Mouse (Mus musculus): ENCODE measurements around the gene Dio2.

Gene Dio2

DNA sequence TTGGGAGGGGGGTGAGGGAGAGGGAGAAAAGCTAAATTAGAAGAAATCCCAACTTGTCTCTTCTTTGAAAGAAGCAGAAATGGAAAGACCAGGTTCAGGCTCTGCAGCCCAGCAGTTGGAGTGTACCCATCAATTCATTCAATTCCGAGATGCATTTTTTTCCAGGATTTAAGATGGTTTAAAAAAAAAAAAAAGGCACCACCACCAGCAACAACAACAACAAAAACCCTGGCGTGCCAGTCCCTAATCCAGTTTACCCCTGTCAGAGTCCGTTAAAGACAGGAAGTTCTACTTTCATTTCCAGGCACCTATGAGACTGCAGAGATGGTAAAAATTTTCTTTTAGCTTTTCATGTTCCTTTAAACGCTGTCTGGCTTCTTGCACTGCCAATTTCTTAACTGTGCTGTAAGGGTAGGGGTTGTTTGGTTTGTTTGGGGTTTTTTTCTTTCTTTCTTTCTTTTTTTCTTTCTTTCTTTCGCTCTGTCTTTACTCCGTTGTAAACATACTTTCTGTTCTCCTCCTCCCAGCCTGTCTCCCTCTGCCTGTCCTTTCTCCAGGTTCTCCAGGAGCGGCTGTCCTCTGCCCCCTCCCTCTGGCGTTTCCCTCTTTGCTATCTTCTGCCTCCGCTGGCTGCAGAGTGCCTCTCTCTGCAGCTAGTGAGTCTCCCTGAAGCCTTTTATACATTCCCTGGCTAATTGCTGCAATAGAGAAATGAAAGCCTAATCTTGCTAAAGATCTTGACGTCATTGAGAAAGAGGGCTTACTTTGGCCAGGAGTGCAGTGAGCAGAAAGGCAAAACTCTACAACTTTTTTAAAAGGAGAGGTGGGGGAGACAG, at the start of gene Dio2:
Dio2 (minus strand) TSS at position 51 of the 836 bp plus-strand sequence.
- no peak for DNase-seq (ENCODE audit: low spot score in 2 of 2)

DNA sequence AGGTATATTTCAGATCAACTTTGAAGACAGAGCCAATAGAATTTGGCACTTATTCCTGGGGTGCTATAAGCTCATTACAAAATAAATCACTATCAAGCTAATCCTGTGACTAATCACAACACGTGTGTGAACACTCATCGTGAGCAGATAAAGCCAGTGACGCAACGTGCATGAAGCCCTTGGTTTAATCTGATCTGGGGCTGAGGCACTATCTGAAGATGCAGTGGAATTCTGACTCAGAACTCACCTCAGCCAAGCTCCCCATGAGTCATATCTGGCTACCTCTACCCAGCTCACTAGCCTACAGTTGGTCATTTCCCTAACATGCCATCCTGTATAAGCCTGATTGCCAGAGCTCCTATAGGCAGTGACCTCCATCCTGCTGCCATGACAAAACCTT, 43.2 kb upstream of the Dio2 start:
- DNase-seq (ENCODE audit: low spot score in 2 of 2) = no peak

DNA sequence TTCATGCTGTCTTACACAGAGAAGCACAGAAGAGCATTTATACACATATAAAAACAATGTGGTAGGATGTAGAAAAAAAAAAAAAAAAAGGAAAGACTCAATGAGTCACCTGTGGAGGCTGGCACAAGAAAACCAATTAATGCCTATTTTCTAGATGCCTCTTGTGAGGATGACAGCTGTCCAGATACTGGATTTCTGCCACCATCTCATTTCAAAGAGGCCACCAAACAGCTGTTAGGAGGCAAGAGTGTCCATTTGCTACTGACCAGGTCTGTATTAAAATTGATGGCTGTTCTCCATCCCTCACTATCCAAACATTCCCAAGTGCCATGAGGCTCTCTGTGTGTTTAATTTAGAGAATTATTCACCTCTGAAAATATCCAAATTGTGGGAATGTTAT, 6.5 kb upstream of the Dio2 start:
- DNase-seq (ENCODE audit: low spot score in 2 of 2) = no peak

- no peak for DNase-seq (ENCODE audit: low spot score in 2 of 2)
Measured at GRCm38 (mm10) chr12:90743633-90744032, 5.4 kb upstream of the Dio2 start.

GRCm38 (mm10) chr12:90740468-90740867, 2.2 kb upstream of the Dio2 start:
- peak; percentile 51 to 68 for DNase-seq (ENCODE audit: low spot score in 2 of 2)

- no peak for DNase-seq (ENCODE audit: low spot score in 2 of 2)
Measured at GRCm38 (mm10) chr12:90737932-90738331, 306 bp downstream of the Dio2 start.

DNA sequence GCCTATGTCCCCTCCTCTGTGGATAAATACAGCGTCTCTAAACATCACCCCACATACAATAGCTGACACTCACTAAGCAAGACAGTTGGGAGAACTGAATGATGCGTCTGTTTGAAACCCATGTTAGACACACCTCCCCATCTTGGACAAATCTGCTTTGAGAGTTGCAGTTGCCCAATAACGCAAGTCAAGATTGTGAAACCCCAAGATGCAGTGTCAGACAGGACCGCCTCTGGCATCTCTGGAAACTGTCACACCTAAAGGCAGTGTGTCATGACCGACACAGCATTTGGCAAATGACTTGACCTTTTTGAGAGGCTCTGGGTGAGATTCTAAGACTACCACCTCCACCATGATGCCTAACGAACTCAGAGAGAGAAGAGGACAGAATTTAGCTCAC, 2.8 kb downstream of the Dio2 start:
- no peak for DNase-seq (ENCODE audit: low spot score in 2 of 2)

DNA sequence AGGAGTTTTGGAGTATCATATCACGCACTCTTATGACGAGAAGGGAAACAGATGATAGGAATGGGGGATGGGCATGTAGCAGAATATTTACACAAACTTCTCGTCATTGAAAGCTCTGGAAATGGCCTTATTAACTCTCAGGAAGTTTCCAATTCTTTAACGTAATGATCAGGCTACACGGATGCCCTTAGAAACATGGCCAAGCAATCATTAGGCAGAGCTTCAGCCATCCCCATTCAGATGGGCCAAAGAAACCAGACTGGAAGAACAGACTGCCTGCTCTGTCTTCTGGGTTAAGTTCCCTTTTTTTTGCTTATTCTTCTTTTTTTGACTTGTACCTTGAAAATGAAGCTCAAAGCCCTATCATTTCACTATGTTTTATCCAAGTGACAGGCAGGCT, 3.7 kb downstream of the Dio2 start:
- no peak for DNase-seq (ENCODE audit: low spot score in 2 of 2)

DNA sequence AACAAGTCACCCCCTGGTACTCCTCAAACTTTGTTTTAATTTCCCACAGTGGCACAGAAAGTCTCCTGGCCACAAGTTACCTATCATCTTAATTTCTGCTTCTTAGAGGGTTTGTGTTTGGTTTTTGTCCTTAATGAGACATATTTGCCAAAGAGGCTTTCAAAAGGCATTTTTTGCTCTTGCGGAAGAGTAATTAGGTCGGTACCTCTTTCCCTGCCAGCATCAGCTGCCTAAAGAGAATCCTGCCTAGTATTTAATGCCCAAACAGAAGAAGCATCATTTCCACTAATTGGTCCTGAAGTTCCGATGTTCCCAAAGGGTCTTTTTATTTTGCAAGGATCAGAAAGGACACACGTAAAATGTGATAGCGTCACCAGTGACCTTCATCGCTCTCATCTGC, 4.5 kb downstream of the Dio2 start:
- no peak for DNase-seq (ENCODE audit: low spot score in 2 of 2)

- peak; percentile 27 to 28 for DNase-seq (ENCODE audit: low spot score in 2 of 2)
Measured at GRCm38 (mm10) chr12:90729648-90730047, 8.6 kb downstream of the Dio2 start.

DNA sequence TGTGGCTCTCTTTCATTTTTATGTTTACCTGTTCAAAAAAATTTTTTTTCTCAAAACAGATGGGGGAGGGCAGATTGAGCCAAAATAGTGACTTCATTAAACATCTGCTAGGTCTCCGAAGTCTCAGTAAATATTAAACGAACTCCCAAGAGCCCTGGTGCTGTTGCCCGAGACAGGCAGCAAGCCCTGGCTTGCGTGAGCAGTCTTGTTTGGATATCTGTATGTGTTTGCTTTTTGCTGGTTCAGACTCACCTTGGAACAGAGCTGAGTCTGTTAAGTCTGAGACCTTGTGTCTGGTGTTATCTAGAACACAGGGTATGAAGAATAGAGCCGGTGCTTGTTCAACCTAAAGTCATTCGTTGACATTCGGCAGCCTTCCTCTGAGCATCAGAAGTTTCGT, 13.1 kb downstream of the Dio2 start:
- no peak for DNase-seq (ENCODE audit: low spot score in 2 of 2)

- no peak for DNase-seq (ENCODE audit: low spot score in 2 of 2)
Measured at GRCm38 (mm10) chr12:90724644-90725043, 13.6 kb downstream of the Dio2 start.

DNA sequence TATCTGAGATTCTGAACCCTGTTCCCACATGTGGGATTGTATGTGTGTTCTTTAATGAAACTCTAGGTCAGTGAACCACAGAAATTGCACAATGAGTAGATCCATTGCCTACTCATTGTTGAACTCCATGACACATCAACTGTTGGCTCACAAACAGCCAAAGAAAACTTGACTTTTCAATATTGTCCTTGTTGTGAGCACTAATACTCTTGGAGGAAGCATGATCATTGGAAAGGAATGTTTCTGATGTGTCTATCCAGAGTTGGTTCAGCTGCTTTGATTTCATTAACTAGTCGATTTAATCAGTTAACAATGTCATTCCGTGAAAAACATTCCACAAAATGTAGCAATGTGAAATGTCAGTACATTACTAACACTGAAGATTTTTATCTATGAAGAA, 44.1 kb downstream of the Dio2 start:
- DNase-seq (ENCODE audit: low spot score in 2 of 2) = no peak

Data from frontal cortex, postnatal 25 days (tissue).